Comparison of ENCODE assay signal across 9 mouse cellular contexts in the genomic region with DNA sequence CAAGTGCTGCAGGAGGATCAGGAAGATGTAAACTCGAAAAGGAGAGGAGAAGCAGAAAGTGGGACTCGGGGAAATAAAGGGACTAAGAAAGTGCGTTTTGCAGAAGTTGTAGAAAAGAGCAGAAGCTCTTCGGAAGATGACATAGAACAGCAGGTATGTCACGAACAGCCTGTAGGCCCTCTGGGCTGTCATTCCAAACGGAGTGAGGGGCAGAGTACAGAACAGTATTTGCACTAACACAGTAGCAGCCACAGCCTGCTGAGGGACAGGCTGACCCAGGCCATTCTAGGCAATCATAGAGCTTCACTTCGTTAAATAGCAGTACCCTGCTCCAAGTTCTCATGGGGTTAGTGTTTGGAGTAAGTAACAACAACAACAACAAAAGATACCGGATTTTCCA. TPM values are rescaled to one million over a fixed set of nuclear protein-coding genes. Genes with fewer than 3 reads are reported as not detected.
DNase-seq lines count a peak whose midpoint lies in the region; ATAC-seq and TF ChIP-seq lines count a peak whose summit lies in the region.
"Had no signal": no experiment of that assay in that cellular context is flagged by ENCODE, and none has a peak within 500 bp of the region (broad histone marks: within the 10 kb centered on the region; RNA-seq: fewer than 3 reads in every experiment).

No protein-coding gene starts in this region.

- peak overlapping the region; percentile 76 for H3K4me2 ChIP-seq in forebrain, embryonic 15.5 days (replicated peaks)
- peak overlapping the region; percentile 90 for H3K4me2 ChIP-seq in liver, embryonic 13.5 days

- H3K27ac ChIP-seq in cerebellum, adult 2 months (ENCODE audit: insufficient read depth, low read length) = no peak overlapping the region
- no peak overlapping the region for H3K27ac ChIP-seq in forebrain, embryonic 15.5 days (replicated peaks)
- H3K27ac ChIP-seq in liver, embryonic 13.5 days = no peak overlapping the region; the same call in 1 of the 2 replicates

- ATAC-seq in cerebellum, adult (ENCODE audit: insufficient number of reproducible peaks, low FRiP score, low TSS enrichment) = no peak
- ATAC-seq in forebrain, embryonic 15.5 days (replicated peaks) = no peak
- ATAC-seq in liver, embryonic 13.5 days (ENCODE audit: low read depth) = 0 out of 2 replicates have a peak, but pooled peaks have one; percentile 34

- H3K27me3 ChIP-seq in cerebellum, adult 2 months (ENCODE audit: control insufficient read depth, insufficient read depth, low read length) = no peaks in the 10 kb centered on the region
- 0 out of 2 replicates have a peak, but pooled peaks cover 13% of the 10 kb centered on the region for H3K27me3 ChIP-seq in forebrain, embryonic 15.5 days
- peaks cover 17% of the 10 kb centered on the region for H3K27me3 ChIP-seq in liver, embryonic 13.5 days

- TF ChIP-seq CTCF in cerebellum, adult 2 months (IDR thresholded peaks at IDR 0.05; ENCODE audit: borderline replicate concordance, insufficient read depth, low read depth, low read length) = no peak

- peak overlapping the region; percentile 64 for H3K9ac ChIP-seq in forebrain, embryonic 15.5 days (replicated peaks)
- peak overlapping the region; percentile 88 for H3K9ac ChIP-seq in liver, embryonic 13.5 days

- WGBS in cerebellum, adult 2 months = 53% methylated on average over 8 of the region's 8 CpGs
- WGBS in forebrain, embryonic 15.5 days = 46% methylated on average over 8 of the region's 8 CpGs
- 20% methylated on average over 8 of the region's 8 CpGs for WGBS in liver, embryonic 13.5 days (ENCODE audit: insufficient replicate concordance)

- H3K4me3 ChIP-seq in cerebellum, adult 2 months (replicated peaks; ENCODE audit: insufficient read depth, low read depth, low read length) = peak overlapping the region; percentile 88
- H3K4me3 ChIP-seq in forebrain, embryonic 15.5 days = peak overlapping the region; percentile 82
- H3K4me3 ChIP-seq in liver, embryonic 13.5 days (replicated peaks) = peak overlapping the region; percentile 93

- DNase-seq in cerebellum, adult 2 months = no peak
- peak; percentile 17 for DNase-seq in 416B (ENCODE audit: low read depth)
- no peak for DNase-seq in liver, embryonic 13.5 days
- no peak for DNase-seq in adrenal gland, postnatal 25 days
- DNase-seq in thymus, postnatal 4 days = no peak
- DNase-seq in left cerebral cortex, adult 18-20 months (ENCODE audit: low spot score in 2 of 2) = no peak

- H3K36me3 ChIP-seq in forebrain, embryonic 15.5 days = peaks cover 41% of the 10 kb centered on the region
- peaks cover 45% of the 10 kb centered on the region for H3K36me3 ChIP-seq in liver, embryonic 13.5 days

- H3K9me3 ChIP-seq in forebrain, embryonic 15.5 days = no peaks in the 10 kb centered on the region
- no peaks in the 10 kb centered on the region for H3K9me3 ChIP-seq in liver, embryonic 13.5 days (replicated peaks)

- H3K4me1 ChIP-seq in cerebellum, adult 2 months (ENCODE audit: control insufficient read depth, insufficient read depth, low read length) = peaks cover 12% of the 10 kb centered on the region
- H3K4me1 ChIP-seq in forebrain, embryonic 15.5 days = peaks cover 25% of the 10 kb centered on the region
- H3K4me1 ChIP-seq in liver, embryonic 13.5 days (replicated peaks) = peaks cover 35% of the 10 kb centered on the region

- no peak for TF ChIP-seq POLR2A in cerebellum, adult 2 months (IDR thresholded peaks at IDR 0.05; ENCODE audit: borderline replicate concordance, insufficient read depth, low read length)

RNA-seq across cellular contexts. Expression of gene Nom1, which starts 1.0 kb away (rescaled TPM):
- 19.2 and 20.2 TPM in 2 replicates for polyA plus RNA-seq in cerebellum, adult 2 months (2012; rRNA removed)
- 20.5 and 20.6 TPM in 2 replicates for polyA plus RNA-seq in forebrain, embryonic 15.5 days (2015; fragmentation: Nextera tagmentation; extraction: Ambion mirVana)
- 19.4 and 25.1 TPM in 2 replicates for polyA plus RNA-seq in liver, embryonic 13.5 days (2015; fragmentation: Nextera tagmentation; extraction: Ambion mirVana)
- 31.4 and 45.8 TPM in 2 replicates for total RNA-seq in adrenal gland, postnatal 25 days (2021)
- 10 to 100 TPM; 23.4 to 23.5 TPM for total RNA-seq in left cerebral cortex, adult 18-20 months (2021)

RNA-seq across cellular contexts. Expression of gene Mnx1, which starts 42.8 kb away (rescaled TPM):
- polyA plus RNA-seq in cerebellum, adult 2 months (2012; rRNA removed) = not detected in 2 replicates
- polyA plus RNA-seq in forebrain, embryonic 15.5 days (2015; fragmentation: Nextera tagmentation; extraction: Ambion mirVana) = not detected in 2 replicates
- not detected in 2 replicates for polyA plus RNA-seq in liver, embryonic 13.5 days (2015; fragmentation: Nextera tagmentation; extraction: Ambion mirVana)
- total RNA-seq in adrenal gland, postnatal 25 days (2021) = not detected in 2 replicates
- not detected for total RNA-seq in left cerebral cortex, adult 18-20 months (2021)
- total RNA-seq: common myeloid progenitor, adult 5-6 weeks had no signal

RNA-seq across cellular contexts. Expression of gene Lmbr1, which starts 57.3 kb away (rescaled TPM):
- polyA plus RNA-seq in cerebellum, adult 2 months (2012; rRNA removed) = 14.0 and 14.1 TPM in 2 replicates
- polyA plus RNA-seq in forebrain, embryonic 15.5 days (2015; fragmentation: Nextera tagmentation; extraction: Ambion mirVana) = 25.7 and 26.3 TPM in 2 replicates
- polyA plus RNA-seq in liver, embryonic 13.5 days (2015; fragmentation: Nextera tagmentation; extraction: Ambion mirVana) = 3.3 and 3.5 TPM in 2 replicates
- 9.9 and 11.8 TPM in 2 replicates for total RNA-seq in adrenal gland, postnatal 25 days (2021)
- 10 to 100 TPM; 31.0 to 32.9 TPM for total RNA-seq in left cerebral cortex, adult 18-20 months (2021)
